Mouse (Mus musculus) splenic B cell, adult 2 months (primary cell): ENCODE data around the gene Chd5.

Experiments used
- DNase-seq: peaks from one replicate; pipeline ENCODE4 v3.0.0-alpha.2; 2011; ENCODE audit warnings: low read depth, low spot score
- H3K27me3 ChIP-seq: 2 replicates; pipeline ENCODE4 v1.6.1; 2012; ENCODE audit warnings: mild to moderate bottlenecking, low read length, moderate library complexity, mixed read lengths; ENCODE audit not compliant: control insufficient read depth, poor library complexity, insufficient read depth, severe bottlenecking
- H3K36me3 ChIP-seq: 2 replicates; pipeline ENCODE4 v1.6.1; 2012; ENCODE audit warnings: mild to moderate bottlenecking, low read length, moderate library complexity, mixed read lengths; ENCODE audit not compliant: control insufficient read depth, poor library complexity, insufficient read depth, severe bottlenecking

The Chd5 gene

GRCm38 (mm10) chr4:152424341-152424740, 85.9 kb downstream of the Chd5 start:
- Histone ChIP-seq H3K36me3 (no peaks in the 10 kb centered on the region; the same call in 1 of the 2 replicates), H3K27me3 (no peaks in the 10 kb centered on the region)
- DNase-seq = peak; percentile 13

- peak; percentile 58 for DNase-seq
- Histone ChIP-seq H3K36me3 (no peaks in the 10 kb centered on the region; the same call in 1 of the 2 replicates), H3K27me3 (no peaks in the 10 kb centered on the region)
Measured at GRCm38 (mm10) chr4:152424922-152425321, 86.5 kb downstream of the Chd5 start.

GRCm38 (mm10) chr4:152428259-152428658, 89.8 kb downstream of the Chd5 start:
- peak; percentile 25 for DNase-seq

GRCm38 (mm10) chr4:152432308-152432707, 93.9 kb downstream of the Chd5 start:
- no peaks in the 10 kb centered on the region for H3K27me3 ChIP-seq
- H3K36me3 ChIP-seq = peaks cover 2% of the 10 kb centered on the region; the same call in 1 of the 2 replicates
- DNase-seq = peak; percentile 58

More at GRCm38 (mm10) chr4:152428259-152428658, 89.8 kb downstream of the Chd5 start:
- Histone ChIP-seq H3K36me3 (peaks cover 2% of the 10 kb centered on the region; the same call in 1 of the 2 replicates), H3K27me3 (no peaks in the 10 kb centered on the region)

- DNase-seq = peak; percentile 77
- Histone ChIP-seq H3K27me3 (no peaks in the 10 kb centered on the region), H3K36me3 (peaks cover 2% of the 10 kb centered on the region; the same call in 1 of the 2 replicates)
Measured at GRCm38 (mm10) chr4:152434836-152435235, 96.4 kb downstream of the Chd5 start.

GRCm38 (mm10) chr4:152435255-152435654, 96.8 kb downstream of the Chd5 start:
- H3K36me3 ChIP-seq = peaks cover 2% of the 10 kb centered on the region; the same call in 1 of the 2 replicates
- no peaks in the 10 kb centered on the region for H3K27me3 ChIP-seq
- DNase-seq = peak; percentile 71
